ENCODE assay signal across 8 mouse cellular contexts in the genomic region with DNA sequence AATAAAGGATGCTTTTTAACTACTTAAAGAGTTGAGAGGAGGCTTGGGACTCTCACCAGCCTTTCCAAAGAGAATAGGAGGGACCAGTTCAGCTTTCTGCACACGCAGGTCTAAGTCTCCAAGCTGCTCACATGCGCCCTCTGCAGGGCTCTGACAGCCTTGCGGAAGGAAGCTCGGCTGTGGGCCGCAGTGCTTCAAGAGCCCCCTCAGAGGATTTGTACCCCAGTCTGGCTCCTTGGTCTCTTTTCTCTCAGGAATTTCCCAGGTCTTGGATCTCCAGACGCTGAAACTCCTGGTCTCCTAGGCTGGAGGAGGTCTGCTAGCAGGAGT.
DNase-seq lines count a peak whose midpoint lies in the region; ATAC-seq lines count a peak whose summit lies in the region.

No protein-coding gene starts in this region.

- H3K4me1 ChIP-seq in forebrain, embryonic 13.5 days: peaks cover 4% of the 10 kb centered on the region; the same call in 1 of the 2 replicates
- H3K4me1 ChIP-seq in hindbrain, embryonic 12.5 days: peaks cover 7% of the 10 kb centered on the region; the same call in 1 of the 2 replicates

- 4% methylated on average over 6 of the region's 6 CpGs for WGBS in forebrain, embryonic 13.5 days
- WGBS in hindbrain, embryonic 12.5 days: 3% methylated on average over 6 of the region's 6 CpGs

- H3K9ac ChIP-seq in forebrain, embryonic 13.5 days: no peak overlapping the region
- H3K9ac ChIP-seq in hindbrain, embryonic 12.5 days: no peak overlapping the region

- H3K9me3 ChIP-seq in forebrain, embryonic 13.5 days (replicated peaks): no peaks in the 10 kb centered on the region
- H3K9me3 ChIP-seq in hindbrain, embryonic 12.5 days (replicated peaks): no peaks in the 10 kb centered on the region

- ATAC-seq in forebrain, embryonic 13.5 days: peak; percentile 83
- 0 out of 2 replicates have a peak, but pooled peaks have one; percentile 43 for ATAC-seq in hindbrain, embryonic 12.5 days (ENCODE audit: low FRiP score)
- peak; percentile 94 for ATAC-seq in megakaryocyte progenitor cell, adult 5-6 weeks (replicated peaks; ENCODE audit: poor library complexity)

- H3K36me3 ChIP-seq in forebrain, embryonic 13.5 days (ENCODE audit: poor library complexity, severe bottlenecking): no peaks in the 10 kb centered on the region
- H3K36me3 ChIP-seq in hindbrain, embryonic 12.5 days: no peaks in the 10 kb centered on the region

- 0 out of 2 replicates have a peak, but pooled peaks cover 3% of the 10 kb centered on the region for H3K27me3 ChIP-seq in forebrain, embryonic 13.5 days
- no peaks in the 10 kb centered on the region for H3K27me3 ChIP-seq in hindbrain, embryonic 12.5 days

- no peak overlapping the region for H3K4me3 ChIP-seq in forebrain, embryonic 13.5 days
- no peak overlapping the region for H3K4me3 ChIP-seq in hindbrain, embryonic 12.5 days

- H3K27ac ChIP-seq in forebrain, embryonic 13.5 days: no peak overlapping the region
- no peak overlapping the region for H3K27ac ChIP-seq in hindbrain, embryonic 12.5 days

- peak; percentile 44 for DNase-seq in MEL-GATA-1-ER (ENCODE audit: extremely low read depth, low read depth)
- DNase-seq in c-Kit-positive CD71-negative TER-119-negative erythroid progenitor cells, embryonic 14.5 days (ENCODE audit: low read depth): peak; percentile 62
- DNase-seq in layer of hippocampus, postnatal 10 days (ENCODE audit: low spot score in 2 of 2): peak; percentile 79 to 85
- DNase-seq in right cerebral cortex, postnatal 14 days: peak; percentile 80
- DNase-seq in urinary bladder, postnatal 4 days (ENCODE audit: low spot score in 2 of 2): peak; percentile 33 to 71

- H3K4me2 ChIP-seq in forebrain, embryonic 13.5 days: no peak overlapping the region
- no peak overlapping the region for H3K4me2 ChIP-seq in hindbrain, embryonic 12.5 days (replicated peaks)

Comparison
In these comparisons a context has a peak if more than half of its experiments do, and no peak if none do; other contexts are left out.
1. ATAC-seq: peak in every context shown above with its lines; median percentile 94 in megakaryocyte progenitor cell, adult 5-6 weeks; 83 in forebrain, embryonic 13.5 days; 43 in hindbrain, embryonic 12.5 days.